Mouse (Mus musculus) frontal cortex, adult 2 months (tissue): ENCODE measurements around the gene Bivm. TPM values are rescaled to one million over a fixed set of nuclear protein-coding genes. Genes with fewer than 3 reads are reported as not detected.
A peak's percentile ranks its signal among the peaks of the same experiment; 100 is the strongest.

Experiments
- DNase-seq, 2 experiments: peaks; one replicate each; pipeline ENCODE4 v3.0.0; 2022; ENCODE audit warnings: low spot score in 1 of 2; ENCODE audit errors: extremely low spot score in 1 of 2
- polyA plus RNA-seq: library from polyadenylated mRNA; depleted of rRNA; stranded (reverse); fragments of >200 nt; gene quantifications from 2 replicates; pipeline ENCODE4 v1.2.3, GENCODE M21; 2012; rRNA removed

The Bivm gene
- polyA plus RNA-seq, 1 experiment, result 15.1 TPM

- no peak for DNase-seq
Measured at GRCm38 (mm10) chr1:44172656-44173055, 53.9 kb downstream of the Bivm start.

- no peak for DNase-seq
Measured at GRCm38 (mm10) chr1:44173903-44174302, 55.1 kb downstream of the Bivm start.

GRCm38 (mm10) chr1:44178086-44178485 is 59.3 kb downstream of the Bivm start:
- no peak for DNase-seq

GRCm38 (mm10) chr1:44186396-44186795 is 67.6 kb downstream of the Bivm start:
- peak; percentile 18 to 60 for DNase-seq

Other genes with a start within 250 kb of the Bivm start
- gene Tpp2, start 185.3 kb upstream of the Bivm start, polyA plus RNA-seq, result 25.7 and 27.9 TPM in 2 replicates
- 0.02 and 0.12 TPM in 2 replicates for gene Mettl21c, start 98.9 kb upstream of the Bivm start, polyA plus RNA-seq
- 0.02 TPM in 1 of 2 replicates, not detected in the other for gene Gm8251, start 57.0 kb upstream of the Bivm start, polyA plus RNA-seq
- 6.7 and 8.2 TPM in 2 replicates for gene Tex30, start 16.5 kb upstream of the Bivm start, polyA plus RNA-seq
- 15.3 and 15.4 TPM in 2 replicates for gene Kdelc1, start 149 bp upstream of the Bivm start, polyA plus RNA-seq
- gene Ercc5, start 28.8 kb downstream of the Bivm start, polyA plus RNA-seq, result 21.3 and 22.3 TPM in 2 replicates
- 0.04 TPM in 2 replicates for gene Mettl21e, start 100.0 kb downstream of the Bivm start, polyA plus RNA-seq